Mouse (Mus musculus) megakaryocyte, embryonic 14.5 days (primary cell): Measurements from ENCODE around the gene Fam166a. TPM values are rescaled to one million over a fixed set of nuclear protein-coding genes. Genes with fewer than 3 reads are reported as not detected.
A peak's percentile ranks its signal among the peaks of the same experiment; 100 is the strongest.

ENCODE experiments used
- H3K27me3 ChIP-seq: replicated peaks from 2 replicates; pipeline ENCODE3; 2012; ENCODE audit warnings: inconsistent platforms
- H3K36me3 ChIP-seq: replicated peaks from 2 replicates; pipeline ENCODE3; 2012; ENCODE audit warnings: low read length, inconsistent platforms, mixed read lengths
- H3K4me1 ChIP-seq: 2 replicates; pipeline ENCODE4 v1.6.1; 2012; ENCODE audit warnings: inconsistent platforms
- H3K4me3 ChIP-seq: replicated peaks from 2 replicates; pipeline ENCODE3; 2012; ENCODE audit warnings: moderate library complexity, mild to moderate bottlenecking, inconsistent platforms
- H3K9me3 ChIP-seq: 2 replicates; pipeline ENCODE4 v1.6.1; 2012; ENCODE audit warnings: inconsistent platforms
- FLI1 ChIP-seq: IDR thresholded peaks from 2 replicates; pipeline ENCODE4 v1.6.1; 2012; ENCODE audit warnings: low read length, inconsistent platforms, mixed read lengths
- GATA1 ChIP-seq: IDR thresholded peaks from 3 replicates; pipeline ENCODE4 v1.6.1; 2012; ENCODE audit warnings: mixed read lengths, low read length, inconsistent platforms, borderline replicate concordance
- polyA plus RNA-seq: library from polyadenylated mRNA; stranded (reverse); fragments of >175 nt; gene quantifications from 2 replicates; pipeline ENCODE4 v1.2.3, GENCODE M21; 2012; ENCODE audit warnings: low replicate concordance; ENCODE audit not compliant: insufficient read depth

The Fam166a gene
- polyA plus RNA-seq, 1 experiment = not detected

- peak overlapping the region; percentile 25 for H3K4me3 ChIP-seq
- peaks cover 88% of the 10 kb centered on the region for H3K4me1 ChIP-seq
- H3K27me3 ChIP-seq = peaks cover 62% of the 10 kb centered on the region
- H3K36me3 ChIP-seq = no peaks in the 10 kb centered on the region
- no peaks in the 10 kb centered on the region for H3K9me3 ChIP-seq
- TF ChIP-seq GATA1 (no peak), FLI1 (no peak)
Observed at GRCm38 (mm10) chr2:25177076-25177475, 41.5 kb upstream of the Fam166a start.

DNA sequence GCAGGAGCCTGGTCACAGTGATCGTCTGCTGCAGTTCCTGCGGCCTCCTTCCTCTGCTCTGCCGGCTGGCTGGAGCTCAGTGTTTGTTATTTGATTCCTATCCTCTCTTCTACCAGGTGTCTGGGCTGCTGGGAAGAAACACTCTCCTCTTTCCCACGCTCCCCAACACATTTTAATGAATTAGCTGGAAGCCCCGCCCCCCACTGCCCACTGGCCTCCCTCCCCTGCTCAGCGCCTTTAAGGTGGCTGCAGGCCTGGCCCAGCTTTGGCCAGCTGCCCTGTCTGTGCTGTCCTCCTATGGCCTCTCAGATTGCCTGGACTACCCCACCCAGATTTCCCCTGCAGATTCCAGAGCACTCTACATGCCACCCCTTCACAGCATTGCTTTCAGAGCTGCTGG, 40.9 kb upstream of the Fam166a start:
- peaks cover 62% of the 10 kb centered on the region for H3K27me3 ChIP-seq
- TF ChIP-seq FLI1 = no peak
- no peak for TF ChIP-seq GATA1
- no peaks in the 10 kb centered on the region for H3K9me3 ChIP-seq
- H3K4me1 ChIP-seq = peaks cover 87% of the 10 kb centered on the region
- H3K36me3 ChIP-seq = no peaks in the 10 kb centered on the region
- no peak overlapping the region for H3K4me3 ChIP-seq

- Histone ChIP-seq H3K9me3 (no peaks in the 10 kb centered on the region), H3K4me3 (peak overlapping the region; percentile 29), H3K36me3 (no peaks in the 10 kb centered on the region), H3K4me1 (peaks cover 87% of the 10 kb centered on the region), H3K27me3 (peaks cover 62% of the 10 kb centered on the region)
- TF ChIP-seq FLI1 = no peak
- TF ChIP-seq GATA1 = no peak
Observed at GRCm38 (mm10) chr2:25178285-25178972, 40.1 kb upstream of the Fam166a start.

DNA sequence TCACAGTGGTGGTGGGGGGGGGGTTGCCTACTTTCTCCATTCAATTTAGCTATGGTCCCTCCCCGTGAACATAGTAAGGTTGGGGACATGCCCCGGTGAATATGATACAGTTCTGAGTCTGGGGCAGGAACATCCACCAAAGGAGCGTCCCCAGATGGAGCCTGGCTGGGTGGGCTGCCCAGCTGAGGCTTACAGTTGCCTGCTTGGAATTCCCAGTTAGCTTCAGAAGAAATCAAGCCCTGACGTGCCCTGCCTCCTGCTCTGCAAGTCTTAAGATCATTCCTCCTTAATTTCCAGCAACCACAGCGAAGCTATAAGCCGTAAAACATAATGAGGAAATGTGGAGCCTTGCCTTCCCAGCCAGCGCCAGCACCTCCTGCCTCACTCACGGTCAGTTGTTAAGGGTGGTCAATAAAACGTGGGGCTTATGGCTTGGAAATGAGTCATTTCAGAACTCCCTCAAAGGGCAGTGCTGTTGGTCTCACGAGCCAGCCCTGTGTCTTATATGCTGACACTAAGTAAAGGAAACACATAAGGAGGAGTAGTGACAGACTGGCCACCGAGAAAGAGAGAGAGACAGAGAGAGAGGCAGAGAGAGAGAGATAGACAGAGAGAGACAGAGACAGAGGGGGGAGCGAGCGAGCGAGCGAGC, 38.9 kb upstream of the Fam166a start:
- Histone ChIP-seq H3K27me3 (peaks cover 60% of the 10 kb centered on the region), H3K4me3 (peak overlapping the region; percentile 96)

GRCm38 (mm10) chr2:25180478-25180903, 38.1 kb upstream of the Fam166a start, which contains the start of gene Nrarp:
Gene Nrarp, plus strand, starts transcription at chr2:25180758.
- H3K9me3 ChIP-seq = no peaks in the 10 kb centered on the region
- H3K4me3 ChIP-seq = peak within 1 kb of the TSS; percentile 96
- TF ChIP-seq GATA1 = no peak
- no peak for TF ChIP-seq FLI1
- H3K27me3 ChIP-seq = peaks cover 62% of the 10 kb centered on the region
- H3K4me1 ChIP-seq = peaks cover 92% of the 10 kb centered on the region
- peaks cover 7% of the 10 kb centered on the region for H3K36me3 ChIP-seq

More for the DNA sequence above, 38.9 kb upstream of the Fam166a start:
- Histone ChIP-seq H3K4me1 (peaks cover 89% of the 10 kb centered on the region), H3K36me3 (peaks cover 4% of the 10 kb centered on the region), H3K9me3 (no peaks in the 10 kb centered on the region)
- TF ChIP-seq FLI1 (no peak), GATA1 (no peak)

DNA sequence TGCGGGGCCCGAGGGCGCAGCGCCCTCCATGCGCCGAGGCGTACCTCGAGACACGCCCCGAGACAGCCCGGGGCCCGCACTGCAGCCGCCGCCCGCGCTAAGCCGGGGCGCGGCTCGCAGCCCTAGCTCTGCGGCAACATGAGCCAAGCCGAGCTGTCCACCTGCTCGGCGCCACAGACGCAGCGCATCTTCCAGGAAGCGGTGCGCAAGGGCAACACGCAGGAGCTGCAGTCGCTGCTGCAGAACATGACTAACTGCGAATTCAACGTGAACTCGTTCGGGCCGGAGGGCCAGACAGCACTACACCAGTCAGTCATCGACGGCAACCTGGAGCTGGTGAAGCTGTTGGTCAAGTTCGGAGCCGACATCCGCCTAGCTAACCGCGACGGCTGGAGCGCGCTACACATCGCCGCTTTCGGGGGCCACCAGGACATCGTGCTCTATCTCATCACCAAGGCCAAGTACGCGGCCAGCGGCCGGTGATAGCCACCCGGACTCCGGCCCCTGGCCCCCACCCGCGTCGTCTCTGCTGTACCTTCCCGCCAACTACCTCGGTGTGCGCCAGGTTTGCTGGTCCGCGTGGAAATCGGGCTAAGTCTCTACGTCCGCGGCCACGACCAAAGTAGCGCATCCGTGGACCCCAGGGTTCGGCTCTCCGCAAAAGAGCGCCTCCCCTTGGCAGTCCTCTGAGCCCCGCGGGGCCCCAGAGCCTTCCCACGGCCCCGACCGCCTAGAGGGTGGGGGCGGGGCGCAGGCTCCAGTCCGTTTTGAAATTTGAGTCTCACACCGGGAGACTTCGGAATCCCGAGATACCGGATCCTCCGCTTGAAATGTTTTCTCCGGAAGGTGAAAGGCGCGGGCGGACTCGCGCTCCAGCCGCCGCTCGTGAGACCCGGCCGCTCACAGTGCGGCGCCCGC, 37.3 kb upstream of the Fam166a start:
- TF ChIP-seq GATA1 (no peak), FLI1 (no peak)
- Histone ChIP-seq H3K4me1 (peaks cover 96% of the 10 kb centered on the region), H3K27me3 (peaks cover 62% of the 10 kb centered on the region), H3K4me3 (peak overlapping the region; percentile 96), H3K9me3 (no peaks in the 10 kb centered on the region), H3K36me3 (peaks cover 8% of the 10 kb centered on the region)

GRCm38 (mm10) chr2:25181891-25182397, 36.6 kb upstream of the Fam166a start:
- Histone ChIP-seq H3K27me3 (peaks cover 60% of the 10 kb centered on the region), H3K9me3 (no peaks in the 10 kb centered on the region), H3K4me1 (peaks cover 95% of the 10 kb centered on the region), H3K36me3 (peaks cover 10% of the 10 kb centered on the region), H3K4me3 (peak overlapping the region; percentile 96)
- TF ChIP-seq GATA1 = no peak
- TF ChIP-seq FLI1 = no peak

GRCm38 (mm10) chr2:25182664-25183063, 35.9 kb upstream of the Fam166a start:
- H3K4me1 ChIP-seq = peaks cover 91% of the 10 kb centered on the region
- no peaks in the 10 kb centered on the region for H3K9me3 ChIP-seq
- peaks cover 53% of the 10 kb centered on the region for H3K27me3 ChIP-seq
- peaks cover 14% of the 10 kb centered on the region for H3K36me3 ChIP-seq
- peak overlapping the region; percentile 96 for H3K4me3 ChIP-seq
- TF ChIP-seq FLI1 (no peak), GATA1 (no peak)

- H3K27me3 ChIP-seq = peaks cover 46% of the 10 kb centered on the region
Observed at GRCm38 (mm10) chr2:25183336-25183735, 35.2 kb upstream of the Fam166a start.

More at GRCm38 (mm10) chr2:25183336-25183735, 35.2 kb upstream of the Fam166a start:
- Histone ChIP-seq H3K36me3 (peaks cover 14% of the 10 kb centered on the region), H3K4me1 (peaks cover 84% of the 10 kb centered on the region), H3K4me3 (peak overlapping the region; percentile 56), H3K9me3 (no peaks in the 10 kb centered on the region)
- TF ChIP-seq FLI1 = no peak
- no peak for TF ChIP-seq GATA1
